Mouse (Mus musculus): ENCODE measurements at regions not wholly inside any gene's neighbourhood (a gene's known extent, or its start where the extent isn't known, plus 50 kb on each side); places are given as distances from the start of the nearest gene placed in this dataset.

DNA sequence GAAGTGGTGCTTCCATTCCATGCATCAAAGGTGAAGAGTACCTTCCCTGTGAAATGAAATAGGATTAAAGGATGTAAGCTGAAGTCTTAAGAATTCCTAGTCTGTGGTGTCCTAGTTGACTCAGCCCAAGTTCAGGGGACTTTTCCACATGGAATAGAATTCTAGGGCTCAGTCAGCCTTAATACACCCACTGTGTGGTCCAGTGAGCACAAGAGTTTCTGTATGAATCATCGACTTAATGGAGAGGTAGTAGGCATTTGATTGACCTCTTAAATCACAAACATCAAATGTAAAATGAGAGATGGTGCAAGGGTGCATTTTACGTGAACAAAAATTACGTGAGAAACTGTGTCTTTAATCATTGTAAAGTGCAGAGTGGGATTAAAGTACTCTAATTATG, 381.1 kb downstream of the Hs3st1 start:
- Histone ChIP-seq H3K4me1 (ENCODE audit: control insufficient read depth, insufficient read depth, low read length) (no peaks in the 10 kb centered on the region), H3K27me3 (ENCODE audit: control insufficient read depth, insufficient read depth, low read length, poor library complexity, severe bottlenecking) (no peaks in the 10 kb centered on the region), H3K9me3 (replicated peaks; ENCODE audit: control insufficient read depth, insufficient read depth, low read length, poor library complexity, severe bottlenecking) (no peaks in the 10 kb centered on the region), H3K4me3 (ENCODE audit: low read depth, low read length) (no peak overlapping the region), H3K27ac (ENCODE audit: insufficient read depth, low read length) (no peak overlapping the region), H3K9ac (ENCODE audit: low read depth, poor library complexity, severe bottlenecking) (no peak overlapping the region), H3K36me3 (ENCODE audit: control insufficient read depth, insufficient read depth, low read length, poor library complexity, severe bottlenecking) (no peaks in the 10 kb centered on the region)
- TF ChIP-seq POLR2A (IDR thresholded peaks at IDR 0.05; ENCODE audit: insufficient read depth, low read length) (no peak), CTCF (IDR thresholded peaks at IDR 0.05; ENCODE audit: low read depth, low read length) (no peak), EP300 (IDR thresholded peaks at IDR 0.05; ENCODE audit: insufficient read depth, low read depth, low read length) (no peak)

DNA sequence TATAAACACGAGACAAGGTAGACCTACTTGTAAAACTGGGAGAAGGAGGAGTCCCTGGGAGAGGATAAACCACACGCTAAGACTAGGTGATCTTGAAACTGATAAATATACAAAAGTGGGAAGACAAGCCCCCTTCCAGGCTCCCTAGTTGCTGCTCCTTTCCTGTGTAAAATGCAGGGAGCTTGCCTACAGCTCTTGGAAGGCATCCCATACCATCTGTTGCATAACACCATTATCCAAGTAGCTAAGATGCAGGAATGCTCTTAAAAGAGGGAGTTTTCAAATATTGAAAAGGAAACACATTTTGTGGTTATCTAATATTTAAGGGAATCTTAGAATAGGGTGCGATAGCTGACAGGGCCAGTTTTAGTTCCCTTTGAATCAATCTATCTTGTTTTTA, 406.6 kb downstream of the Hs3st1 start:
- TF ChIP-seq POLR2A (IDR thresholded peaks at IDR 0.05; ENCODE audit: insufficient read depth, low read length), result no peak
- TF ChIP-seq CTCF (IDR thresholded peaks at IDR 0.05; ENCODE audit: low read depth, low read length), result no peak
- no peak for TF ChIP-seq EP300 (IDR thresholded peaks at IDR 0.05; ENCODE audit: insufficient read depth, low read depth, low read length)
- Histone ChIP-seq H3K4me3 (ENCODE audit: low read depth, low read length) (no peak overlapping the region), H3K9me3 (replicated peaks; ENCODE audit: control insufficient read depth, insufficient read depth, low read length, poor library complexity, severe bottlenecking) (no peaks in the 10 kb centered on the region), H3K27me3 (ENCODE audit: control insufficient read depth, insufficient read depth, low read length, poor library complexity, severe bottlenecking) (no peaks in the 10 kb centered on the region), H3K36me3 (ENCODE audit: control insufficient read depth, insufficient read depth, low read length, poor library complexity, severe bottlenecking) (no peaks in the 10 kb centered on the region), H3K4me1 (ENCODE audit: control insufficient read depth, insufficient read depth, low read length) (no peaks in the 10 kb centered on the region), H3K27ac (ENCODE audit: insufficient read depth, low read length) (no peak overlapping the region), H3K9ac (ENCODE audit: low read depth, poor library complexity, severe bottlenecking) (no peak overlapping the region)

DNA sequence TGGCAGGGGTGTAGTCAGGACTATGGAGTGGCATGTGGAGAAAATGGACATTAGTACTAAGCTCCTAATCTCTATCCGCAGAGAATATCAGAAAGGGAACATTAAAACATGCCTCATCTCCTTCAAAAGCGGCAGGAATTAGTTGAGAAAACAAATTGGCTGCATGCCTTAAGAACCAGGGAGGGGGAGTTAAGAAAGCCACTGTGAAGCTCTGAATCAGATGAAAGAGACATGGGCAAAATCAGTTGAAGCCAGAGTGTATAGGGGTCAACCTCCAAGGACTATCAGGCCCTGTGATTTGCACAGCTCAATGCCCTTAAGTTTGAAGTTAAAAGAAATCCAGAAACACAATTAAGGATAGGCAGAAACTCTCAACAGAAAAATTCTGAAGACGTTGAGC, 408.3 kb downstream of the Hs3st1 start:
- Histone ChIP-seq H3K4me1 (ENCODE audit: control insufficient read depth, insufficient read depth, low read length) (no peaks in the 10 kb centered on the region), H3K27me3 (ENCODE audit: control insufficient read depth, insufficient read depth, low read length, poor library complexity, severe bottlenecking) (no peaks in the 10 kb centered on the region), H3K4me3 (ENCODE audit: low read depth, low read length) (no peak overlapping the region), H3K9ac (ENCODE audit: low read depth, poor library complexity, severe bottlenecking) (no peak overlapping the region), H3K36me3 (ENCODE audit: control insufficient read depth, insufficient read depth, low read length, poor library complexity, severe bottlenecking) (no peaks in the 10 kb centered on the region), H3K27ac (ENCODE audit: insufficient read depth, low read length) (no peak overlapping the region), H3K9me3 (replicated peaks; ENCODE audit: control insufficient read depth, insufficient read depth, low read length, poor library complexity, severe bottlenecking) (no peaks in the 10 kb centered on the region)
- no peak for TF ChIP-seq CTCF (IDR thresholded peaks at IDR 0.05; ENCODE audit: low read depth, low read length)
- TF ChIP-seq EP300 (IDR thresholded peaks at IDR 0.05; ENCODE audit: insufficient read depth, low read depth, low read length), result no peak
- no peak for TF ChIP-seq POLR2A (IDR thresholded peaks at IDR 0.05; ENCODE audit: insufficient read depth, low read length)

DNA sequence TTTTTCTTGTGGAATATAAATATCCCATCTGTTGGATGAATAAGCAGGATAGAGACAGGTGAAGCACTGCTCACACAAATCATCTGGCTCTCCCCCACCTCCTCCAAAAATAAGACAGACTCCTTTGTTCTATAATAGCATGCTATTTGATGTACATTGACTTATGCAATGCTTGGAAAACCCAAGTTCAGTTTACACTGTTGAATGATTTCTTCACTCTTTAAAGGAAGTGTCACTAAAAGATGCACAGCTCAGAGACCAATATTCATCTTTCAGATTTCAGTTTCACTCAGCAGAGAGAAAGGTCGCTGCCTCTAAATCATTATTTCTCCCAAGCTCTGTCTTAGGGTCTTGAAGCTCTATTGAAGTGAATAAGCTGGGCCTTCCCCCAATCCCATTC, 417.4 kb downstream of the Hs3st1 start:
- TF ChIP-seq EP300 (IDR thresholded peaks at IDR 0.05; ENCODE audit: insufficient read depth, low read depth, low read length) (no peak), POLR2A (IDR thresholded peaks at IDR 0.05; ENCODE audit: insufficient read depth, low read length) (no peak), CTCF (IDR thresholded peaks at IDR 0.05; ENCODE audit: low read depth, low read length) (no peak)
- Histone ChIP-seq H3K9me3 (replicated peaks; ENCODE audit: control insufficient read depth, insufficient read depth, low read length, poor library complexity, severe bottlenecking) (no peaks in the 10 kb centered on the region), H3K27ac (ENCODE audit: insufficient read depth, low read length) (no peak overlapping the region), H3K4me1 (ENCODE audit: control insufficient read depth, insufficient read depth, low read length) (no peaks in the 10 kb centered on the region), H3K4me3 (ENCODE audit: low read depth, low read length) (no peak overlapping the region), H3K27me3 (ENCODE audit: control insufficient read depth, insufficient read depth, low read length, poor library complexity, severe bottlenecking) (no peaks in the 10 kb centered on the region), H3K36me3 (ENCODE audit: control insufficient read depth, insufficient read depth, low read length, poor library complexity, severe bottlenecking) (no peaks in the 10 kb centered on the region), H3K9ac (ENCODE audit: low read depth, poor library complexity, severe bottlenecking) (no peak overlapping the region)

DNA sequence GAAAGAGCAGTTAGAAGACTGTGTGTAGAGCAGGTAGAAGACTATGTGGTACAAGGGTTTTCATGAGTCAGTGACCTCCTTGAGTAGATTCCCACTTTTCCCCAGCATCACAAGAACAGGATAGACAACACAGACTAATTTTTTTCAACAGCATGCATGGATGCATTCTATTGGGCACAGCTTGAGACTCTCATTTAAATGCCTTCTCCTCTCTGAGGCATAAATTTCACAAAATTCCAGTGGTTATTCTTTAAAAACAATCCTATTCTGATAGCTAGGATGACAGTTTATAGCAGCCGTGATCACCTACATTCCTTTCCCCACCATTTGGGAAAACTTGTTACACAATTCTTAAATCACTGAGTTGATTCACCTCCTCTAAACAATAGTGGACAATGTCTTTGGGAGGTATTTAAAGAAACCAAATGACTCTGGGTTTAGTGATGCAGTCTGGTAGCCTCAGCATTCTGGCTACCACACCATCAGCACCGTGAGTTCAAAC, 418.7 kb downstream of the Hs3st1 start:
- no peaks in the 10 kb centered on the region for H3K36me3 ChIP-seq (ENCODE audit: control insufficient read depth, insufficient read depth, low read length, poor library complexity, severe bottlenecking)
- H3K9ac ChIP-seq (ENCODE audit: low read depth, poor library complexity, severe bottlenecking), result no peak overlapping the region
- H3K4me1 ChIP-seq (ENCODE audit: control insufficient read depth, insufficient read depth, low read length), result no peaks in the 10 kb centered on the region
- no peak for TF ChIP-seq CTCF (IDR thresholded peaks at IDR 0.05; ENCODE audit: low read depth, low read length)
- TF ChIP-seq POLR2A (IDR thresholded peaks at IDR 0.05; ENCODE audit: insufficient read depth, low read length), result no peak
- no peak for TF ChIP-seq EP300 (IDR thresholded peaks at IDR 0.05; ENCODE audit: insufficient read depth, low read depth, low read length)
- H3K4me3 ChIP-seq (ENCODE audit: low read depth, low read length), result no peak overlapping the region
- no peaks in the 10 kb centered on the region for H3K9me3 ChIP-seq (replicated peaks; ENCODE audit: control insufficient read depth, insufficient read depth, low read length, poor library complexity, severe bottlenecking)
- H3K27me3 ChIP-seq (ENCODE audit: control insufficient read depth, insufficient read depth, low read length, poor library complexity, severe bottlenecking), result no peaks in the 10 kb centered on the region
- no peak overlapping the region for H3K27ac ChIP-seq (ENCODE audit: insufficient read depth, low read length)

DNA sequence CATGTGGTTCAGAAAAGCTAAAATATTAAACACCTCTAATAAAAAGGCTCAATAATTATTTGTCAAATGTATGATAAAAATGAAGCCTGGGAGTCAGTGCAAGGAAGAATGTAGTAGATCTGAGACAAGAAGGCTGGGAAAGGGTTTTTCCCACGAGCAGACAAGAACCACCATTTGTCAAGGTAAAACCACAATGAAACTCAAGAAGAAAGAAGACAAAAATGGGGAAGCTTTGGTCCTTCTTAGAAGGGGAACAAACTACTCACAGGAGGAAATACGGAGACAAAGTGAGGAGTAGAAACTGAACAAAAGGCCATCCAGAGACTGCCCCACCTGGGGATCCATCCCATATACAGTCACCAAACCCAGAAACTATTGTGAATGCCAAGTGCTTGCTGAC, 420.0 kb downstream of the Hs3st1 start:
- H3K27me3 ChIP-seq (ENCODE audit: control insufficient read depth, insufficient read depth, low read length, poor library complexity, severe bottlenecking), result no peaks in the 10 kb centered on the region
- H3K4me1 ChIP-seq (ENCODE audit: control insufficient read depth, insufficient read depth, low read length), result no peaks in the 10 kb centered on the region
- H3K9me3 ChIP-seq (replicated peaks; ENCODE audit: control insufficient read depth, insufficient read depth, low read length, poor library complexity, severe bottlenecking), result no peaks in the 10 kb centered on the region
- no peaks in the 10 kb centered on the region for H3K36me3 ChIP-seq (ENCODE audit: control insufficient read depth, insufficient read depth, low read length, poor library complexity, severe bottlenecking)
- no peak overlapping the region for H3K4me3 ChIP-seq (ENCODE audit: low read depth, low read length)
- no peak overlapping the region for H3K9ac ChIP-seq (ENCODE audit: low read depth, poor library complexity, severe bottlenecking)
- TF ChIP-seq POLR2A (IDR thresholded peaks at IDR 0.05; ENCODE audit: insufficient read depth, low read length) (no peak), CTCF (IDR thresholded peaks at IDR 0.05; ENCODE audit: low read depth, low read length) (no peak), EP300 (IDR thresholded peaks at IDR 0.05; ENCODE audit: insufficient read depth, low read depth, low read length) (no peak)
- H3K27ac ChIP-seq (ENCODE audit: insufficient read depth, low read length), result no peak overlapping the region

All from ES-Bruce4 (cell line).